ENCODE assay signal across 8 mouse cellular contexts in genomic region chr9:108460319-108461178, GRCm38 (mm10). TPM values are rescaled to one million over a fixed set of nuclear protein-coding genes. Genes with fewer than 3 reads are reported as not detected.
A peak's percentile ranks its signal among the peaks of the same experiment; 100 is the strongest.
DNase-seq lines count a peak whose midpoint lies in the region; ATAC-seq and TF ChIP-seq lines count a peak whose summit lies in the region.

Gene Ccdc71, plus strand, starts transcription at chr9:108460527.

- peak within 1 kb of the TSS; percentile 73 for H3K4me2 ChIP-seq in intestine, postnatal 0 days (replicated peaks; ENCODE audit: low read depth)

- TF ChIP-seq CTCF in intestine, postnatal 0 days (IDR thresholded peaks at IDR 0.05; ENCODE audit: low read depth): peak; percentile 11; the same call in 1 of the 2 replicates

- peak within 1 kb of the TSS; percentile 95 for H3K27ac ChIP-seq in embryonic facial prominence, embryonic 10.5 days (replicated peaks)
- peak within 1 kb of the TSS; percentile 95 for H3K27ac ChIP-seq in intestine, postnatal 0 days (ENCODE audit: low read depth, low read length)
- peak within 1 kb of the TSS; percentile 94 for H3K27ac ChIP-seq in midbrain, embryonic 10.5 days (replicated peaks)

- intact Hi-C loops in left cerebral cortex, postnatal 36 days (cut with DNase I): no loop called here

- no peaks in the 10 kb centered on the region for H3K9me3 ChIP-seq in embryonic facial prominence, embryonic 10.5 days
- no peaks in the 10 kb centered on the region for H3K9me3 ChIP-seq in intestine, postnatal 0 days (ENCODE audit: control insufficient read depth)
- H3K9me3 ChIP-seq in midbrain, embryonic 10.5 days (replicated peaks): no peaks in the 10 kb centered on the region

- H3K4me1 ChIP-seq in embryonic facial prominence, embryonic 10.5 days: peaks cover 25% of the 10 kb centered on the region
- peaks cover 14% of the 10 kb centered on the region for H3K4me1 ChIP-seq in intestine, postnatal 0 days (replicated peaks; ENCODE audit: control insufficient read depth, insufficient read depth, low read length)
- peaks cover 23% of the 10 kb centered on the region for H3K4me1 ChIP-seq in midbrain, embryonic 10.5 days

- H3K9ac ChIP-seq in intestine, postnatal 0 days (ENCODE audit: low read depth, low read length): peak within 1 kb of the TSS; percentile 91

- WGBS in embryonic facial prominence, embryonic 10.5 days: under 1% methylated on average over 52 of the region's 52 CpGs
- under 1% methylated on average over 51 of the region's 52 CpGs for WGBS in intestine, postnatal 0 days
- 1% methylated on average over 51 of the region's 52 CpGs for WGBS in midbrain, embryonic 10.5 days

- DNase-seq in adrenal gland, postnatal 10 days: peak; percentile 91
- peak; percentile 91 for DNase-seq in embryonic facial prominence, embryonic 10.5 days (ENCODE audit: low spot score)
- DNase-seq in left cerebral cortex, postnatal 36 days (ENCODE audit: low spot score in 2 of 2): peak; percentile 86 to 89
- DNase-seq in midbrain, embryonic 10.5 days (ENCODE audit: low spot score): peak; percentile 89
- peak; percentile 83 for DNase-seq in right cerebral cortex, postnatal 36 days (ENCODE audit: low spot score in 2 of 2)
- DNase-seq in yolk sac, embryonic 10.5 days (ENCODE audit: low spot score): peak; percentile 89

- H3K27me3 ChIP-seq in embryonic facial prominence, embryonic 10.5 days (replicated peaks; ENCODE audit: low read depth, poor library complexity, severe bottlenecking): no peaks in the 10 kb centered on the region
- H3K27me3 ChIP-seq in intestine, postnatal 0 days (replicated peaks; ENCODE audit: control insufficient read depth, insufficient read depth, low read length): no peaks in the 10 kb centered on the region
- no peaks in the 10 kb centered on the region for H3K27me3 ChIP-seq in midbrain, embryonic 10.5 days (ENCODE audit: low read depth, poor library complexity, severe bottlenecking)

- peaks cover 36% of the 10 kb centered on the region for H3K36me3 ChIP-seq in embryonic facial prominence, embryonic 10.5 days (replicated peaks)
- peaks cover 24% of the 10 kb centered on the region for H3K36me3 ChIP-seq in intestine, postnatal 0 days (ENCODE audit: control insufficient read depth, insufficient read depth)
- H3K36me3 ChIP-seq in midbrain, embryonic 10.5 days: peaks cover 35% of the 10 kb centered on the region

- peak; percentile 90 for ATAC-seq in granulocyte monocyte progenitor cell, adult 5-6 weeks (replicated peaks; ENCODE audit: poor library complexity, severe bottlenecking)
- ATAC-seq in intestine, postnatal 0 days: peak; percentile 88

- H3K4me3 ChIP-seq in embryonic facial prominence, embryonic 10.5 days: peak within 1 kb of the TSS; percentile 83
- peak within 1 kb of the TSS; percentile 90 for H3K4me3 ChIP-seq in intestine, postnatal 0 days (ENCODE audit: low read depth, low read length)
- H3K4me3 ChIP-seq in midbrain, embryonic 10.5 days: peak within 1 kb of the TSS; percentile 97

RNA-seq across cellular contexts. Expression of gene Ccdc71, which starts in this region (rescaled TPM):
- total RNA-seq in adrenal gland, postnatal 10 days (2021): 10 to 100 TPM; 39.3 to 43.6 TPM
- polyA plus RNA-seq in embryonic facial prominence, embryonic 10.5 days (2016; fragmentation: Nextera tagmentation; extraction: Ambion mirVana): 56.6 and 57.5 TPM in 2 replicates
- 22.2 and 23.5 TPM in 2 replicates for total RNA-seq in granulocyte monocyte progenitor cell, adult 5-6 weeks (2014; fragmentation: Nextera tagmentation)
- 13.2 and 17.9 TPM in 2 replicates for total RNA-seq in granulocyte monocyte progenitor cell, adult 5-6 weeks (2017)
- 29.4 and 30.2 TPM in 2 replicates for polyA plus RNA-seq in intestine, postnatal 0 days (2015; fragmentation: Nextera tagmentation; extraction: Ambion mirVana)
- total RNA-seq in left cerebral cortex, postnatal 36 days (2021): 10 to 100 TPM; 36.1 to 41.5 TPM
- polyA plus RNA-seq in midbrain, embryonic 10.5 days (2016; fragmentation: Nextera tagmentation; extraction: Ambion mirVana): 58.2 and 59.4 TPM in 2 replicates

Comparison
In these comparisons a context has a peak if more than half of its experiments do, and no peak if none do; other contexts are left out.
1. Peak in every context shown above with its lines: DNase-seq, ATAC-seq, H3K4me3 ChIP-seq and H3K27ac ChIP-seq.